Mouse (Mus musculus) ovary, adult 10 weeks (tissue): ENCODE data around the gene Gm29735. TPM values are rescaled to one million over a fixed set of nuclear protein-coding genes. Genes with fewer than 3 reads are reported as not detected.

Source experiments
- polyA plus RNA-seq: library from polyadenylated mRNA; stranded (reverse); fragments of 350-450 nt; fragmentation: Illumina TruSeq; extraction: RNeasy Lipid Tissue Mini Kit (QIAGEN cat#74804); gene quantifications from one replicate; pipeline ENCODE4 v1.2.3, GENCODE M21; 2014

Gm29735 gene
- not detected for polyA plus RNA-seq

GRCm38 (mm10) chr7:142157013-142157412 is at the start of gene Gm29735:
TSS of gene Gm29735 (minus strand) at chr7:142157113.

GRCm38 (mm10) chr7:142201064-142201463 is 44.2 kb upstream of the Gm29735 start, which contains the start of gene Krtap5-3:
TSS of gene Krtap5-3 (plus strand) at chr7:142201364.

GRCm38 (mm10) chr7:142190289-142190688 is 33.4 kb upstream of the Gm29735 start, which contains the start of gene Gm10153:
TSS of gene Gm10153 (minus strand) at chr7:142190389.

GRCm38 (mm10) chr7:142175905-142176304 is 19.0 kb upstream of the Gm29735 start, which contains the start of gene Krtap5-2:
TSS of gene Krtap5-2 (minus strand) at chr7:142176005.

GRCm38 (mm10) chr7:142165639-142166038 is 8.7 kb upstream of the Gm29735 start, which contains the start of gene Gm4553:
TSS of gene Gm4553 (minus strand) at chr7:142165739.

GRCm38 (mm10) chr7:142144507-142144906 is 12.4 kb downstream of the Gm29735 start, which contains the start of gene Gm45337:
TSS of gene Gm45337 (minus strand) at chr7:142144607.

DNA sequence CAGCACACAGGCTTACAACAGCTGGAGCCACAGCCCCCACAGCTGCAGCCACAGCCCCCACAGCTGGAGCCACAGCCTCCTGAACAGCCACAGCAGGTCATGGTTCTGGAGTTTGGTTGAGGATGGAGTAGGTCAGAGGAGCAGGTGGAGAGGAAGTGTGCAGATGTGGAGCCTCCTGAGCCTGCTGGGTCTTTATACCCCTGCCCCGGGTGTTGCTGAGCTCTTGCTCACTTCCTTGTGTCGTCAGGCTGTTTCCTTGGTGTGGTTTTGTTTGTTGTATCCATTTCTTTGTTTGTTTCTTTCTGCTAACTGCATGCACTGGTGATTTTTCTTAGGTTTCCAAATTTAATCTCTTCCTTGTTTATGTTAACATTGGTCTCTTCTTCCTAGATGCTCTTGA is 21.0 kb downstream of the Gm29735 start, which contains the start of gene Gm39115:
Gm39115 (minus strand) TSS at position 101 of the 400 bp plus-strand sequence.

DNA sequence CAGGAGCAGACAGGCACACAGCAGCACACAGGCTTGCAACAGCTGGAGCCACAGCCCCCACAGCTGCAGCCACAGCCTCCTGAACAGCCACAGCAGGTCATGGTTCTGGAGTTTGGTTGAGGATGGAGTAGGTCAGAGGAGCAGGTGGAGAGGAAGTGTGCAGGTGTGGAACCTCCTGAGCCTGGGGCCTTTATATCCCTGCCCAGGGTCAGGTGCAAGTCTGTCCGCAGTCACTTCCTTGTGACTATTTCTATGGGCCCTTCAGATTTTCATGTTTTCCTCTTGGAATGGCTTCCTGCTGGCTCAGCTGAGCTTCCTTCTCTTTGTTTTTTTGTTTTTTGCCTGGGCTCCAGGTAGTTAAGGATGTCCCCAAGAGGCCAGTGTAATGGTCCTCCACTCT is 36.3 kb downstream of the Gm29735 start, which contains the start of gene Gm45618:
Gm45618 (minus strand) TSS at position 101 of the 400 bp plus-strand sequence.

Other genes starting within 250 kb of the Gm29735 start
- gene Tollip, start 238.6 kb downstream of the Gm29735 start, polyA plus RNA-seq, result 38.5 TPM
- 0.17 TPM for gene Brsk2, start 207.4 kb downstream of the Gm29735 start, polyA plus RNA-seq
- gene Mob2, start 96.0 kb downstream of the Gm29735 start, polyA plus RNA-seq, result 10.5 TPM
- 0.43 TPM for gene Dusp8, start 61.3 kb downstream of the Gm29735 start, polyA plus RNA-seq
- not detected for gene Gm45618, start 36.4 kb downstream of the Gm29735 start, polyA plus RNA-seq
- gene Gm39115, start 21.1 kb downstream of the Gm29735 start, polyA plus RNA-seq, result not detected
- not detected for gene Gm45337, start 12.5 kb downstream of the Gm29735 start, polyA plus RNA-seq
- gene Gm4553, start 8.6 kb upstream of the Gm29735 start, polyA plus RNA-seq, result not detected
- not detected for gene Krtap5-2, start 18.9 kb upstream of the Gm29735 start, polyA plus RNA-seq
- not detected for gene Gm10153, start 33.3 kb upstream of the Gm29735 start, polyA plus RNA-seq
- not detected for gene Krtap5-3, start 44.3 kb upstream of the Gm29735 start, polyA plus RNA-seq
- gene Gm7579, start 54.7 kb upstream of the Gm29735 start, polyA plus RNA-seq, result not detected
- not detected for gene Krtap5-5, start 72.9 kb upstream of the Gm29735 start, polyA plus RNA-seq
- gene Gm40460, start 84.0 kb upstream of the Gm29735 start, polyA plus RNA-seq, result not detected
- not detected for gene Gm2431, start 101.2 kb upstream of the Gm29735 start, polyA plus RNA-seq
- not detected for gene Gm4559, start 117.2 kb upstream of the Gm29735 start, polyA plus RNA-seq
- not detected for gene Krtap5-1, start 140.0 kb upstream of the Gm29735 start, polyA plus RNA-seq
- gene Krtap5-4, start 146.4 kb upstream of the Gm29735 start, polyA plus RNA-seq, result not detected
- gene Ifitm10, start 216.6 kb upstream of the Gm29735 start, polyA plus RNA-seq, result not detected
- 29.8 TPM for gene Gm49369, start 225.6 kb upstream of the Gm29735 start, polyA plus RNA-seq
- 23.6 TPM for gene Ctsd, start 230.9 kb upstream of the Gm29735 start, polyA plus RNA-seq